Mouse (Mus musculus) layer of hippocampus, adult 11-12 months (tissue): ENCODE measurements at regions not wholly inside any gene's neighbourhood (a gene's known extent, or its start where the extent isn't known, plus 50 kb on each side); places are given as distances from the start of the nearest gene placed in this dataset.
"Not testable (repeated sequence)": the region's sequence is repeated elsewhere in the genome, so short reads cannot be mapped to it uniquely, and the experiment has no call there.

Source experiments
- DNase-seq: peaks from one replicate; pipeline ENCODE4 v3.0.0; 2022; ENCODE audit warnings: low spot score

DNA sequence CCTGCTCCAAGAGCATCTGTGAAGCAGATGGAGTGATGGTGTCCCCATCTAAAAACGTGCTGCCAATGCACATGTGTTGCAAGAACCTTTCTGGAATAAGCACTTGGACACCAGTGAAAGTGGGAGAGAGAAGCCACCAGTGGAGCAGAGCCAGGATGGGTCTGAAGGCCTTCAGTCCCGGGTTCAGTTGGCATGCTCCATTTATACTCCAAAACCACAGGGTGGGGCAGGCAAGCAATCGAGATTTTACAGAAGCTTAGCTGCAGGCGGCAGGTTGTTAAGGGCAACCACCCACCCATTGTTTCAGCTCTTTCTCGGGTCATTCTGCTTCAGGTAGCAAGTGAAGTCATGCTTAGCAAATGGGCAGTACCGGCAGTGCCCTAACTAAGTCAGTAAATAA is 51.8 kb upstream of the Sv2b start:
- peak; percentile 23 for DNase-seq

DNA sequence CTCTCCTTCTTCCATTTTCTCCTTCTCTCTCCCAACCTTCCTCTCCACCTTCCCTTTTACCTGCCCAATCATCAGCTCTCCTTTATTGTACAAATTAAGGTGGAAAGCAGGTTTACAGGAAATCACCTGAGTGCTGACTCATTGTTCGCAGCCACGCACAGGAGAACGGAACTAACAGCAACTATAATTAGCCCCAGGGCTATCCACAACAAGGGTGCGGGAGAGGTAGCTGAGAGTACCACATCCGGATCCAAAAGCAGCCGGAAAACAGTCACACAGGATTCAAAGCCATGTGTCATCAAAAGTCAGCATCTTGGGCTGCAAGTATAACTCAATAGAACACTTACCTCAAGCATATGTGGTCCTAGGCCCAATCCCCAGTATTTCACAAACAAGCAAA is 53.5 kb upstream of the Sv2b start:
- DNase-seq = no peak

DNA sequence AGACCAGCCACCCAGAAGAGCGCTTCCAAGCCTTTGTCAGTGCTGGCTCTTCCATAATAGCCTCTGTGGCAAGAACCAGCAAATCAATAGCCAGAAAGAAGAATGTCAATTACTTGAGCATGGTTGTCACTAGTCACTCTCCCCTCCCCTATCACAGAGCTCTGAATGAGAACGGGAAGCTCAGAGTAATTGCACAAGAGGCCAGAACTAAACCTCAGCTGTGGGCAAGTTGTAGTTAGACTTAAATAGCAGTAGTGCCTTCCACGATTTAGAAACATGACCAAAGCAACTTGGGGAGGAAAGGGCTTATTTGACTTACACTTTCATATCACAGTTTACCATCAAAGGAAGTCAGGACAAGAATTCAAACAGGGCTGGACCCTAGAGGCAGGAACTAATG is 56.4 kb upstream of the Sv2b start:
- DNase-seq = no peak

DNA sequence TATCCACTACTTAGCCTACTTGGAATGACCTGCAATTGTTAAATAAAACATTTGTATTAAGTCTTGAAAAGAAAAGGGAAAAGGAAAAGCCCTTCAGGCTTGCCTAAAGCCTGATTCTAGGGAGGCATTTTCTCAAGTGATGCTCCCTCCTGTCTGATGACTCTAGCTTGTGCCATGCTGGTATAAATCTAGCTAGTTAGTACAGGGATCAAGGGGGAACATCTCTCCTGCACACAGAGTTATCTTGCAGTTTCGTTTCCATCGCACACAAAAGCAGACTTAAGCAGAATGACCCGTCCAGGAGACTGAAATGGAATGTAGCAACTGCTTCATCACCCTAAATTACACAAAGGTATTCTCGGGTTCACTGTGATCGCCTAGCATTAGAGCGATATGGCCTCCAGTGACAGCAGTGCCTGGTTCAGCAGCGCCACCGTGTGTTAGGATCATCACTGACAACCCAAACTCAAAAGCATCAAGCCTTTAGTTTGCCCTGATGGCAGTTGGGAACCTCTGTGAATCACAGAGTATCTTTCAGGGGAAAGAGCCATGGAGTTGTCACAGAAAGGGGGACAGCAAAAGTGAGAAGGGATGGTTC is 57.3 kb upstream of the Sv2b start:
- peak; percentile 90 for DNase-seq

DNA sequence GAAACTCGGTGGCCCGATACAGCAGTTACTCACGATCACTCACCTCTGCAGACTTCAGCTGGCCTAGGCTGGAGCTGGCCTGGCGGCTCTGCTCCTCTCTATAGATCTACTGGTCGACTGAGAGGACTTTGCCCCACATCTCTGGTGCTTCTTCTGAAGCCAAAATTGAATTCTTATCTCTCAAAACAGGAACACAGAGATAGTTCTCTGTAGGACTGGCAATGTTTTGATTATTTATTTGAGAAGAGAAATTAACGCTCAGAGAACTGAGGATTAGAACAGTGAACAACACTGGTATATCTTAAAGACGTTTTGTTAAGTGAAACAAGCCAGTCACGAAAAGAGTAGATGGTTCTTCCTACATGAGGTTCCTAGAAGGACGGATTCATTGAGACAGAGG is 59.3 kb upstream of the Sv2b start:
- no peak for DNase-seq

DNA sequence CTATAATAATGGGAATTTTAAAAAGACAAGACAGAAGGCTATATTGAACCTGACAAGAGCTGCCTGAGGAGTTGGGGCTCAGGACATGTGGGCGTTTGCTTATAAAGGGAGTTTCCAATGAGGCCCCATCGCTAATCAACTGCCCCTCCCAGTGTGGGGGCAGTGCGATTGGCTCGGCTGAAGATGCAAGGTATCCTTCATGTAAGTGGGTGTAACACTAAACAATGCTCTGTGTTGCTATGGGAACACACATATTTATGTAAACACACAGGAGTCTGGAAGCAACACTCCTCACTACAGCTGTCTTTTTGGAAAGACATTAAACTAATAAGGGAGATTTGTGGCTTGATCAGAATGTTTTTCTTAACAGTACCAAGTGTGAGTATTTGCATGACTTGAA is 60.3 kb upstream of the Sv2b start:
- no peak for DNase-seq

DNA sequence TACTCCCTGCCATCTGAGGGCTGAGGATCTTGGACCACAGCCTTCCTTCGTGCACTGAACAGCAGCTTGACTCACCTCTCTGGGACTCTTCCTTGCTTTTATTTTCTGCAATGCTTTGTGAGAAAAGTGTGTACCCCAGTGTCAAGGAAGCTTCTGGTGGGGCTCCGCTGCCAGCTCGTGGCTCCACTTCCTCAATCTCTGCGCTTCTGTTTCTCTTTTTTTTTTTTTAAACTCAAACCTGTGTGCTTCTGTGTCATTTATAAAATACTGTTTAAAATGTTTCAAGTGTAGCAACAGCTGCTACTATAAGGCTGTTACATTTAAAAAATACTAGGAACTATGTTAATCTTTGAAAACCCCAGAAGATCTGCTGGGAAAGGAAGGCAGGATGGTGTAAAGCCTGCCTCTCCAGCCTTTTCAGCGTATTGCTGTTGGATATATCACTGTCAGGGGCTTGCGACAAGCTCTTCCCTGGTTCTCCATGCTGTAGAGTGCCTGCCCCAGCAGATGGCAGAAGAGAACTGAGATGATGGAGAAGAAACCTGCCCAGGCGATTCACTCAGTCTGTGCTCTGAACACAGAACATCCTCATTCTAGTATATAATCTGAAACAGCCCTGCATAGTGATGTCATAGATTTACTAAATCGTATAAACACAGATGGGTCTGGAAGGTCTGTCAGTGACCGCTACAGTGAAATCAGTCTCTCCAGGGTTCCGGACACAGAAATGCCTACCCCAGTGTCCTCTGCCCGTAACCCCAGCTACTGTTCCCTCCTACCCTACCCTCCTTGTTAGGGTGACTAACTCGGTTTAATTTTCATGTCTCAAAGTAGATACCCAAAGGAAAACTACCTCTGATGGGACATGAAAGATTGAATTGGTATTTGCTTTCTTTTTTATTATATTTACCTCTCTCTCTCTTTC is 61.8 kb upstream of the Sv2b start:
- peak; percentile 88 for DNase-seq

DNA sequence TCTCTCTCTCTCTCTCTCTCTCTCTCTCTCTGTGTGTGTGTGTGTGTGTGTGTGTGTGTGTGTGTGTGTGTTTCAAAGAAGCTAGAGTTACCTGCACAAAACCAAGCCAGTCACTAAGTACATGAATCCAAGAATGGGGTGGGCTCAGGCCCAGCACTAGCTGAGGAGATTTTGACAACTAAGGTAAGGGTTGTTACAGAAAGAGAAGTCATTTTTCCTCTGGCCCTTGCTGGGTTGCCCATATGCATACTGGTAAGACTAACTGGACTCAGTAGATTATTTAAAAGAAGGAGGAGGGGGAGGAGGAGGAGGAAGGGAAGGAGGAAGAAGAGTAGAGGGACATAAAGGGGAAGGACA is 62.4 kb upstream of the Sv2b start:
- DNase-seq = no peak

DNA sequence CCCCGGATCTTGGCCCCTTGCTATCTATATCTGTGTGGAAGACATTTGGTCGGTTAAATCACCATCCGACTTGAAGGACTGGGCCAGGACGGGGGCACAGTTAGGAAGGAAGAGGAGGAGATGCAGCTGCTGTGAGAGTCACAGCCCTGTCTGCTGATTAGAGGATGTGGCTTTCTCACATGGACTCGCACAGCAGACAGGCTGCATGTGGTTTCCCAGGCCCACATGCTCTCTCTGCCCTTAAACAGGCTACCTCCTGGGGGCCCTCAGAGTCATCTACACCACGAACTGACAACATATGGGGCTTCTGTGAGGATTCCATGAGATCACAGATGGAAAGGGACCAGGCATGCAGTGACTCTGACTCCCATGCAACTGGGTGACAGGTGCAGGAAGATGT is 62.9 kb upstream of the Sv2b start:
- DNase-seq = peak; percentile 38

DNA sequence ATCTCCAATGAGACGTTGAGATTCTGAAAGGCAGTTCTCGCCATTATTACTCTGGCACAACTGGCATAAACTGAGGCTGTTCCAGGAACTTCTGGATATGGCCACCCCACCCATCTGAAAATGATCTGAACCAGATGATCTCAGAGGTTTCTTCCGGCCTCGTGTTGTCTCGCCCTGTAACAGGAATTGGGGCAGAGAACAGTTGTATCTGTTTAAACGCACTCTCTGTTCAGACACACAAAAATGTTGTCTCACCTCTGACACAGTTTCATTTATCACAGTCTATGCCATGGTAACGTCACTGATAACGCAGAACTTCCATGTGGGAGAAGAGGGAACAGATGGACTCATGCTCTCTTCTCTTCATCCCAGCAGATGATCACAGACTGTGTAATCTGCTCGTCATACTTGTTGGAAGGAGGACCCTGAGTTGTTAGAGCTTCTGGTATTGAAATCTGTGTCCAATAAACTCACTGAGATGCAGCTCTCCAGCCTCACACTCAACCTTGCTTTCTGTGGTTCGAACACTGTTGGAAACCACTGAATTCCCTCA is 63.9 kb upstream of the Sv2b start:
- peak; percentile 13 for DNase-seq

DNA sequence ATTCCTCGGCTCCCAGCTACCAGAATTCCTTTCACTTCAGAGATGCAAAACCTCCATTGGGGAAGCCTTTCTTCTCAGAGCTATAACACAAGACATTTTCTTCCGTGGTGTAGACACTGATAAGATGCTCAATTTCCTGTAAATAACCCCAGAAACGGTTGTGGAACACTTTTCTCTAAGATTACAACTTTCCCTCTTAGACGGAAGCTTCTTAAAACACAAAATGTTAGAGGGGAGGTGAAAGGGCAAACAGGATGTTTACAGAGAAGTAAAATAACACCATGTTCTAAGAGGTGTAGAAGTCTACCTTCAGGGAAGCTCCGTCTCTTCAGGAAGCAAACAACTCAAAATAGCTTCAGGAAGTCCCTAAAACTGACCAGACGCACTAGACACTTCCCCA is 65.4 kb upstream of the Sv2b start:
- DNase-seq = no peak

DNA sequence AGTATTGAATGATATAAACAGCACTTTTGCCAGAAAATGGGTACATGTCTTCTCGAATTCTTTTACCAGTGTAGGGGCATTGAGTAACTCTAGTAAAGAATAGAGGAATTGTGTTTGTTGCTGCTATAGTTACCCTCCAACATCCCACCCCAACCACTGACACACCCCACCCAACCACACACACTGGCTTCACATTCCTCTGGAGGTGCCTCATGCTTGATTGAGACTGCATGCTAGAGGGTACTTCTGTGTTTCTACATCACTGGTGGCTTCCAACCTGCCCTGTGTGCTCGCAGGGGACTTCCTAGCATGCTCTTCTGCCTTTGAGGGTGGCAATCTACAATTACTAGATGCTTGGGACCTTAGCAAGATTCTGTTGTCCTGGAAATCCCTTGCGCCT is 70.5 kb upstream of the Sv2b start:
- no peak for DNase-seq

DNA sequence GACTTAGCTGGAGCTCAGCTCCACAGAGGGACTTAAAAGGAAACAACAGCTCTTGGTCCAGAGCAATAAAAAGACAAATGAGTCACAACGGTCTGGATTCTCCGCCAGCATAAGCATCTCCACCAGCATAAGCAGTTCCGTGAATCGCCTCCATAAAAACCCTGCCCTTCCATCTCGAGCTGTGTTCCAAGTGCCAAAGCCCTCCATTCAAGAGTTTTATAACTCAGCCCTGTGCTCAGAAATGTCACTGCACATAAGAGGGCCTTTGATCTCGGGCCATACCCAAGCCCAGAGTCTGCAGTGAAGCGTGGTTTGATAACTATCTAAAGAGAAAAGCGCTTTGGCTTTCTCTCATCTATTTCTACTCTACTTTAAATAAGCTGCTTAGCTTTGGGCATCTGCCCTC is 70.8 kb upstream of the Akap13 start:
- DNase-seq = no peak

DNA sequence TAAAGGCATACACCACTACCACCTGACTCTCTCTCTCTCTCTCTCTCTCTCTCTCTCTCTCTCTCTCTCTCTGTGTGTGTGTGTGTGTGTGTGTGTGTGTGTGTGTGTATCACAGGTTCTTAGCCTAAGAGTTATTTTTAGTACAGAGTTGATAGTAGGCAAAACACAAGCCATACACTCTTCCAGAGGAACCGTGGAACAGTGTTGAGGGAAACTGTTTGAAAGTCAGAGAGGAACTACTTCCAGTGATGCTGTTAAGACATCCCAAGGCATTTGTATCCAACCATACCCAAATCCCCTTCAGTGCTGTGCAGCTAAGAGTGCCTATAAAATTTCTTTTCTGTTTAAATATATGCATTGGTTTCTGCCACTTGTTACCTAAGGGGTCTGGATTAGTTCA is 68.3 kb upstream of the Akap13 start:
- DNase-seq = no peak

DNA sequence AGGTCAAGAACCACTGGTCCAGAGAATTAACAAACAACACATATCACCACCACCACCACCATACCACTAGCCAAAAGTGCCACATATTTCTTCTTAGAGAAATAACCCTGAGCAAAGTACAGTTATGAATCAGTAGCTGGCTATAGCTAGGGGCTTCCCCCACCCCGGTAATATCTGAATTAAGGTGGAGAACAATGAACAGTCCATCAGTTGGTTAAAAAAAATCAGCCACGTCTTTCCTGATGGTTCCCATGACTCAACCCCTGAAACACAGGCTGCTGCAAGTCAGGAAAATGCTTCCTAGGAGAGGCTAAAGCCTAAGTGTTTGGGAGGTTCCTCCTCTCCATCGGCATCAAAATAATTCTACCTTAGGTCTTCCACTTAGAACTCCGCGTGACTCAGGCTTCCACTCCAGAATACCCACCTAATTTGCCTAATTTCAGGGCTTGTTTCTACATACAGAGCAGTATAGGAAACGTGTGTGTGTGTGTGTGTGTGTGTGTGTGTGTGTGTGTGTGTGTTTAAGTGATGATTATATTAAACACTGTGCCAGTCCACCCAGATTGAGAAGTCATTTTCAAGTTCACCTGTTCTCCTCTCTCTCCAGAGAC is 67.4 kb upstream of the Akap13 start:
- no peak for DNase-seq

DNA sequence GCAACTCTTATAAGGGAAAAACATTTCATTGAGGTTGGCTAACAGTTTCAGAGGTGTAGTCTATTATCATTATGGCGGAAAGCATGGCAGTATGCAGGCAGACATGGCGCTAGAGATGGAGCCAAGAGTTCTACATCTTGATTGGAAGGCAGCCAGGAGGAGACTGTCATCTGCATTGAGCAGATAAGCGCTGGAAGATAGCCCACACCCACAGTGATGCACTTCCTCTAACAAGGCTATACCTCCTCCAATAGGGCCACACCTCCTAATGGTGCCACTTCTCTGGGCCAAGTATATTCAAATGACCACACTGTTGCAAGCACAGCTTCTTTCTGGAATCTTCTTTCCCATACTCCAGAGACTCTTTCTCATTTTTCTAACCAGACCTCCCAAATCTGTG is 65.2 kb upstream of the Akap13 start:
- no peak for DNase-seq

DNA sequence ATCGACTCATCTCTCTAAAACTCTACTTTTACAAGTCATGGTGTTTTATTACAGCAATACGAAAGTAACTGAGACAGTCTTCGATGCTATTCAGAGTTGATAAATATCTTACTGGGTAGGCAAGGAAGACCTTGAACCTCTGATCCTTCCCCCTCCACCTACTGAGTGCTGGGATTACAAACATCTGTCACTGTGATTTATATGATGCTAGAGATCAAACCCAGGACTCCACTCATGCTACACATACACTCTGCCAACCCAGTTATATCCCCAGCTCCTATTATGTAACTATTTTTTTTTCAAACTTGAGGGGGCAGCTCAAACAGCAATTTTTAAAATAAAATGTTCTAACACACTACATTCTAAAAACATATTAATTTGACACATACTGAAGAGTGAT is 62.6 kb upstream of the Akap13 start:
- no peak for DNase-seq

DNA sequence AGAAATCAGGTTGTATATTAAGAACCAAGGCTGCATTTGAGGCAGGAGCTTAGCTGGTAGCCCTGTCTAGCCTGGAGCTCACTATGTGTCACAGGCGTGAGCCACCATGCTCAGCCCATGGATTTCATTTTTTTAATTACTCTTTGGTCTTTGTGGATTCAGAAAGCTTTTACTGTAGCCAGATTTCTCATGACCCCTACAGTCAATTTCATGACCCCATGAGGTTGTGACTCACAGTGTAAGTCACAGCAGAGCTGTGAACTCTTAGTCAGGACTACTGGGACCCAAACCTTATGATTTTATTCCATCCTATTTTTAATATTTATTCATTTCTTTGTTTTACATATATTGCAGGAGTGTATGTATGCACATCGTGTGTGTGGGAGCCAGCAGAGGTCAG is 61.9 kb upstream of the Akap13 start:
- no peak for DNase-seq

DNA sequence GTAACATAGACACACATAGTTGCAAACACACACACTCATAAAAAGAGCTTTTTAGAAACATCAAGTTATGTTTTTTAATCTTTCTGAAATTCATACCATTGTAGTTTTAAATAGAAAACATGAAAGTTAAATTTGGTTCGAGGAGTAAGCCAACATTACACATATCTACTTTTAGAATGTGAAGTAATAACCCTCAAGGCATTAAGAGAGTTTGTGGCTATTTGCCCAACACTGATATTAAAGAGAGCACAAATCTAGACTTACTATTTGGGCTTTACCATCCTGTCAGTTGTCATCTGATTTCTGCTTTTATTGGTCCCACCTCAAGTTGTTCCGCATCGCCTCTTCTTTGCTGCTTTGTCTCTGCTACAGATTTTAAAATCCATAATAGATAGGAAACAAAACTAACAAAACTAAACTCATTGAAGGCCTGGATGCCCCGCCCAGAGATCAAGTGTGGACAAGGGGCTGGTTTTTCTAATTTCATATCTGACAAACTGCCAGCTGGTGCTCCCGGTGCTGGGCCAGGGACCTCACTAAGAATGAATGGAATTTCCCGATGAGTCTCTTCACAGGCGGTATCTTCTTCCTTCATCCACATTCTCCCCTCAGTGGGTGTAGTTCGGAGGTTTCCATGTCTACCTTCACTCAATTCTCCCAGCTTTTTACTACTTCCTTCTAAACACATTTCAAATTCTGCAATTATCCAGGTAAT is 60.3 kb upstream of the Akap13 start:
- no peak for DNase-seq

DNA sequence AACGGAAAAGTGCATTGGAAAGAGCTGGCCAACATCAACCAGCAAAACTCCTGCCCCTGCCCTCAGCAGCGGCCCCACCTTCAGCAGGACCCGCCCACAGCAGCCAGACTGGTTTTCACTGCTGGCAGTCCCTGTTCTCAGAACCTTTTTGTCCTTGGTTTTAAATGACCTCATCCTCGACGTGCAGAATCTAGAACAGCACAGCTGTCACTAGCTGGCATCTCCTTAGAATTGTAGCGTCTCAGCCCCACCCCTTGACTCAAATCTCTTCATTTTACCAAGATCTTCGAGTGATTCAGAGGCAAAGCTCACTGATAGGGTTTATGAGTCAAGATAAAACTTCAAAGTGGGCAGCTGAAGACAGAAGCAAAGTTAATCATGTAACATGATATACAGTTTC is 57.8 kb upstream of the Akap13 start:
- DNase-seq = no peak

DNA sequence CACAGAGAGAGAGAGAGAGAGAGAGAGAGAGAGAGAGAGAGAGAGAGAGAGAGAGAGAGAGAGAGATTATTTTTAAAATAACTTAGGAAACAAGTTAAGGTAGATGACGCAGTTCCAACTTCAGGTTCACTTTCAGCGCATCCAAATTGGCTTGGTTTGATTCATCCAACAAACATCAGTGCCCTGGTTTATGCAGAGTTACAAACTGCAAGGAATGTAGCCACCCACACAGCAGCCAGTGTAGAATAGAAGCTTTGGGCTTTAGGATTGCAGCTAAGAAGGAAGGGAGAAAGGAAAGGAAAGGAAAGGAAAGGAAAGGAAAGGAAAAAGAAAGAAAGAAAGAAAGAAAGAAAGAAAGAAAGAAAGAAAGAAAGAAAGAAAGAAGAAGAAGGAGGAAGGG is 56.9 kb upstream of the Akap13 start:
- not testable (repeated sequence) for DNase-seq

DNA sequence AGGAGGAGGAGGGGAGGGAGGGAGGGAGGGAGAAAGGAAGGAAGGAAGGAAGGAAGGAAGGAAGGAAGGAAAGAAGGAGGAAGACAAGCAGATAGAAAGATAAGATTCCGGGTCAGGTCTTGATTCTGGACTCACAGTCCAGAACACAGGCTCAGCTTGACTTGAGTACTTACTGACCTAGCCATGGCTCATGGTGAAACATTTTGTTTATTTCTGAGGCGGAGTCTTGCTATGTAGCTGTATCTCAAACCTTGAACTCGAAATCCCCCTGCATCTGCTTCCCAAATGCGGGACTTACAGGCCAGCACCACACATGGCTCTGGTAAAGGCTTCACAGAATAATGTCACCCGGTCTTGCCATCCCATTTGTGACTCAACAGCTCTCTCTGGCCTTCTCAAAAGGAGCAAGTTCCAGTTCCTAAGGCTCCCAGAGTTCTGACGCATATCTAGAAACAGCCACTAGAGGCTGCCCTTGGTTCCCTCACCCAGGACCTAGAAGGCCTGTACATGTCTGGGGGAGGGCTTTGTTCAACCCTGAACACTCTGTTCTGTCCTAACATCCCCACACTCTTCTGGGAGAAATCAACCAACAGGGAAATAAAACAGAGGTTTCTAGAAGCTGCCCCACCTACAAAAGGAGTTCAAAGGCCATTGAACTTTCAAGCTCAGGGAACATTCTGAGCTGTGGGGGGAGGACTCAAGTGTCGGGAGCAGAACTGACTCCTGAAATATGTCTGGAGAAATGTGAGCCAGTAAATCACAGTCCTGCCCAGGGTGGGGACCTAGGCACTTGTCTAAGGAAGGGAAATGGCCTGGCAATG is 56.2 kb upstream of the Akap13 start:
- peak; percentile 42 for DNase-seq
